Mouse (Mus musculus): Measurements from ENCODE around the gene Cux2. TPM values are rescaled to one million over a fixed set of nuclear protein-coding genes. Genes with fewer than 3 reads are reported as not detected.

Gene Cux2
- polyA plus RNA-seq, 1 experiment from 2014 or later, result 4.8 TPM

DNA sequence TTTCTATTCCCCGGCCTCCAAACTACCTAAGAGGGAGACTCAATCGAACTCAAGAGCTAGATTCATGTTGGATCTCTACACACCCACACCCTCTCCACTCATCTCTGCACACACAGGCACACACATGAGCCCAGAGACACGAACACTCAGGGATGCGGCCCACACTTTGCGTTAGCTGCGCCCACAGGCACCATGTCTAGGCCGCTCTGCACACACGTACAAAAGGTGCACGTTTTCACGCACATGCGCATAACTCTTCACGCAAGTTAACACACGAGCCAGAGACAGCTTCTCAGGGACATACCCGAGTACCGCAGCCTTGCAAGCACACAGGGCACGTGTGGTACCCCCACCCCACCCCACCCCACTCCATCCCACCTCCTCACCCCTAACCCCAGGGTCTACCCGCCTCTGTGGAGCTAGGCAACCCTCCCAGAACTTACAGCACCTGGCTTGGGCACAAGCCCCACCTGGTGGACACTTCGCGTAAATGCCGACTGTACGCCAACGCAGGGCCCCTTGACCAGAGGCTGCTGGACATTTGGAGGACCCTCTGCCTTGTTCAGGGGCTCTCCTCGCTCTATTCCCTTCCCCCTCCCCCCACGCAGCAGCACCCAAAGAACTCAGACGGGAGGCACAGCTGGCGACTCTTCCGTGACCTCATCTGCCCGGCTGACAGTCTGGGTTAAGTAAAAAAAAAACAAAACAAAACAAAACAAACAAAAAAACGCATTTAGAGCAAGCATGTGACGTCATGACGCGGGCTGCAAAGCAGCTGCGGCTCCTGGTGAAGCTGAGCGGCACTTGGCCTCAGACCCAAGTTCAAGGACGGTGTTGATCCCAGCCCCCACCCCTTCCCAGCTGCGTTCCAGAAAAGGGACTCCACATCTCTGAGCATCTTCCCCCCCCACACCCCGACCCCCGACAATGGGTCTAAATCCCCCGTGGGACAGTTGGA lies 9.4 kb upstream of the Cux2 start:
- Histone ChIP-seq H3K27me3 (replicated peaks) (peaks cover 2% of the 10 kb centered on the region), H3K36me3 (no peaks in the 10 kb centered on the region), H3K4me3 (peak overlapping the region; percentile 43), H3K27ac (replicated peaks) (no peak overlapping the region), H3K9ac (peak overlapping the region; percentile 78), H3K4me1 (peaks cover 53% of the 10 kb centered on the region), H3K9me3 (peaks cover 5% of the 10 kb centered on the region), H3K4me2 (peak overlapping the region; percentile 69)
- no peak for ATAC-seq (ENCODE audit: extremely low read depth, insufficient number of reproducible peaks, low FRiP score, low TSS enrichment)
- 22% methylated on average over 39 of the region's 39 CpGs for WGBS

DNA sequence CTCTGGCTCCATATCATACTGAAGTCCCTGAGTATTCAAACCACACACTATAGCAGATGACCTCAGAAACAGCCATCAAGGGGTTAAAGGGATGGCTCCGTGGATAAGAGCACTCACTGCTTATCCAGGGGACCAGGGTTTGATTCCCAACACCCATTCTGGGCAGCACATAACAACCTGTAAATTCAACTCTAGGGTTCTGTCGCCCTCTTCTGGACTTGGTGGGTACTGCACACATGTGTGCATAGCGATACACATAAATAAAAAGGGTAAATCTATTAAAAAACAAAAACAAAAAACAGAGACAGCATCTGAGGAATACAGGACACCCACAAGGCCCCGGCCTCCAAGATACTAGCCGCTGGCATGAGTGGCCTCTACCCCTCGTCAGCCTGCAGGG lies 7.7 kb upstream of the Cux2 start:
- no peak overlapping the region for H3K4me3 ChIP-seq
- no peak overlapping the region for H3K4me2 ChIP-seq
- no peak for ATAC-seq (ENCODE audit: extremely low read depth, insufficient number of reproducible peaks, low FRiP score, low TSS enrichment)
- peaks cover 20% of the 10 kb centered on the region for H3K27me3 ChIP-seq (replicated peaks)
- H3K9ac ChIP-seq, result no peak overlapping the region
- no peak overlapping the region for H3K27ac ChIP-seq (replicated peaks)
- WGBS, result 66% methylated on average over 6 of the region's 6 CpGs
- H3K36me3 ChIP-seq, result no peaks in the 10 kb centered on the region
- H3K9me3 ChIP-seq, result peaks cover 5% of the 10 kb centered on the region
- H3K4me1 ChIP-seq, result peaks cover 43% of the 10 kb centered on the region

DNA sequence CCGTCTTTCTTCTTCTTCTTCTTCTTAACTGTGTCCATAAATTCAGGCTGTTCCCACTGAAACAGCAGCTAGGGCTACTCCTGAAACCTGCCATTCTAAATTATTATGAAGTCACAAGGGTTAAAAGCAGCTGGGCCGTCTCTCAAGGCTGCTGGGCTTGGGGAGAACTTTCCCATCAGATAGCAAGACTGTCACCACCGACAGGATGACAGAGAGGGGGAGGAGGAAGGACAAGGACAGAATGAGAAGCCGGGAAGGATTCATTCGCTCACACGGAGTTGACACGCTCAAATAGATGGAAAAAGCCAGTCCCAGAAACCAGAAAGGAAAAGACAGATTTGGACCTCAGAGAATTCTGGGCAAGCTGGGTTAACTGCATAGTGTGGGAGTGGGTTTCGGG lies 6.7 kb upstream of the Cux2 start:
- Histone ChIP-seq H3K27ac (replicated peaks) (no peak overlapping the region), H3K9me3 (peaks cover 5% of the 10 kb centered on the region), H3K27me3 (replicated peaks) (peaks cover 28% of the 10 kb centered on the region), H3K4me3 (no peak overlapping the region), H3K9ac (no peak overlapping the region), H3K4me1 (peaks cover 33% of the 10 kb centered on the region), H3K4me2 (no peak overlapping the region), H3K36me3 (no peaks in the 10 kb centered on the region)
- no peak for ATAC-seq (ENCODE audit: extremely low read depth, insufficient number of reproducible peaks, low FRiP score, low TSS enrichment)
- 44% methylated on average over 8 of the region's 8 CpGs for WGBS

DNA sequence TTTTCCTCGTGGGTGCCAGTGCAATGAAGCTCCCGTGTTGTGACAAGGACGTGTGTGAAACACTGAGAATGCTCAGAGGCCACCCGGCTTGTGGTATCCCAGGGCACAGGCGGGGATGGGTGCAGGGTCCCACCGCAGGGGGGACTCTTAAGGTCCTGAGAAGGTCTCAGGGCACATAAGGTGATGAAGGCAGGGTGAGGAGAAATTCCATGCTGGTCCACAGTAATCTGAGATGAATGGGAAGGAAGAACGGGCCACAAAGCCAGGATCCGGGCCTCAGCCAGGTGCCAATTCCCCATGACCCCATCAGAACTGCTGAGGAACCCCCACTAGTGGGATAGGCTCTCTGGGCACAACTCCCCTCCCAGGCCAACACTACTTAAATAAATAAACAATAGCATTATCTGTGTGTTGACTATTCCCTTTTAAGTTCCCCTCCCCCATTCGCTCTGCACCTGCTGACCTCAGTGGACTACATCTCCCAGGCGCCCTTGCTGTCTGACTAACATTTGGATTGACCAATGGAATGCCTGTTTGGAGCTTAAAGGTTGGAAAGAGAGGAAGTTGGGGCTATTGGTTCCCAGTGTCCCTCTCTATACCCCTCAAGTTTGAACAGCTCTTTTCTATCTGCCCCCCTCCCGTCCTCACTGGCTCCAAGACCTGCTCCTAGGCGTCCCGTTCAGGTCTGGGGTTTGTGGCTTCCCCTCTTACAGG lies 4.4 kb upstream of the Cux2 start:
- ATAC-seq (ENCODE audit: extremely low read depth, insufficient number of reproducible peaks, low FRiP score, low TSS enrichment), result no peak
- WGBS, result 37% methylated on average over 13 of the region's 13 CpGs
- Histone ChIP-seq H3K9me3 (peaks cover 5% of the 10 kb centered on the region), H3K27me3 (replicated peaks) (peaks cover 42% of the 10 kb centered on the region), H3K4me3 (peak overlapping the region; percentile 33), H3K27ac (replicated peaks) (no peak overlapping the region), H3K36me3 (no peaks in the 10 kb centered on the region), H3K9ac (peak overlapping the region; percentile 48; the same call in 1 of the 2 replicates), H3K4me1 (peaks cover 21% of the 10 kb centered on the region), H3K4me2 (peak overlapping the region; percentile 60)

DNA sequence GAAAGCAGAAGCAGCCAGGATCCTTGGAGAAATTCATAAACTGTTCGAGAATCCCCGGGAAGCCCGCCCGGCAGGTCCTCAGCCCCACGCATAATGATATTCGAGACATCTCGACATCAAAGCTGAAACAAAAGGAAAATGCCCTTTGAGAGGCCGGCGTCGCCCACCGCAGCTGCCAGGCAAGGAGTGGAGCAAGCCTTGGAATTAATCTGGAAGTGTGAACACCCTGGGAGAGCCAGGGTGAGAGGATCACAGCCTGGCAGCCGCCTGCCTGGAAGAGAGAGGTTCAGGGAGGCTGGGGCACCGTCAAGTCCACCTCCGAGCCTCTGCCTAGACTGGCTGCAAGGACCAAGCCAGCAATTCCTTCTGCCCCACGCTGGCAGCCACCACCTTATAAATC lies 3.7 kb upstream of the Cux2 start:
- Histone ChIP-seq H3K27ac (replicated peaks) (no peak overlapping the region), H3K4me3 (no peak overlapping the region), H3K4me2 (no peak overlapping the region), H3K4me1 (peaks cover 28% of the 10 kb centered on the region), H3K27me3 (replicated peaks) (peaks cover 49% of the 10 kb centered on the region), H3K36me3 (no peaks in the 10 kb centered on the region), H3K9ac (peak overlapping the region; percentile 17; the same call in 1 of the 2 replicates), H3K9me3 (peaks cover 5% of the 10 kb centered on the region)
- ATAC-seq (ENCODE audit: extremely low read depth, insufficient number of reproducible peaks, low FRiP score, low TSS enrichment), result no peak
- 31% methylated on average over 15 of the region's 15 CpGs for WGBS

DNA sequence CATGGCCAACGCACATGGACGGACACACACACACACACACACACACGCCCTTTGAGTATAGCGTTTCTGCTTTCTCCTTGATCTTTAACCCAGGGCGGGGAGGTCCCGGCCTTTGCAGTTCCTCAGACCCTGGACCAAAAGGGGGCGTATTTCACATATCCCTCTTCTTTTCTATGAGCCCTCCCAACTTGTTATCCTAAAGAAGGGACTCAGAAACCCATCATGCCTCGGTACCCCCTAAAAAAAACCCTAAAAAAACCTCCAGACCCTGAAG lies 867 bp upstream of the Cux2 start:
- 5% methylated on average over 8 of the region's 8 CpGs for WGBS
- Histone ChIP-seq H3K4me3 (peak overlapping the region; percentile 87), H3K27ac (replicated peaks) (no peak overlapping the region), H3K27me3 (replicated peaks) (peaks cover 77% of the 10 kb centered on the region), H3K36me3 (no peaks in the 10 kb centered on the region), H3K4me1 (peaks cover 45% of the 10 kb centered on the region), H3K4me2 (peak overlapping the region; percentile 90), H3K9me3 (no peaks in the 10 kb centered on the region), H3K9ac (peak overlapping the region; percentile 91)
- ATAC-seq (ENCODE audit: extremely low read depth, insufficient number of reproducible peaks, low FRiP score, low TSS enrichment), result no peak

DNA sequence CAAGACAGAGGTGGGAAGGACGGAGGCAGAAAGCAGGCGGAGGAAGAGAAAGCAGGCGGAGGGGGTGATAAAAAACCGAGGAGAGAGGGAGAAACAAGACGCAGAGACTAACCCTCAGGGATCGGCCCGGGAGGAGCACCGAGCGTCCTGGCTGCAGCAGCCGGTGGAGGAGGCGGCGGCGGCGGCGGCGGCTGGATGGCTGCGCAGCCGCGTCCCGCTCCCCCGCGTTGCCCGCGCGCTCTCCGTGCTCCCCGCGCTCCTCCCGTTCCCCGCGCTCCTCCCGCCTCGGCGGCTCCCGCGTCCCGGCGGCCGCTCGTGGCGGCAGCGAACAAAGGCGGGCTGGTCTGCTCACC lies 262 bp downstream of the Cux2 start:
- ATAC-seq (ENCODE audit: extremely low read depth, insufficient number of reproducible peaks, low FRiP score, low TSS enrichment), result no peak
- Histone ChIP-seq H3K27me3 (replicated peaks) (peaks cover 81% of the 10 kb centered on the region), H3K4me2 (peak overlapping the region; percentile 90), H3K4me3 (peak overlapping the region; percentile 87), H3K27ac (replicated peaks) (peak overlapping the region; percentile 58; the same call in 1 of the 2 replicates), H3K9ac (peak overlapping the region; percentile 91), H3K36me3 (no peaks in the 10 kb centered on the region), H3K4me1 (peaks cover 42% of the 10 kb centered on the region), H3K9me3 (no peaks in the 10 kb centered on the region)
- WGBS, result 0% methylated on average over 11 of the region's 43 CpGs

DNA sequence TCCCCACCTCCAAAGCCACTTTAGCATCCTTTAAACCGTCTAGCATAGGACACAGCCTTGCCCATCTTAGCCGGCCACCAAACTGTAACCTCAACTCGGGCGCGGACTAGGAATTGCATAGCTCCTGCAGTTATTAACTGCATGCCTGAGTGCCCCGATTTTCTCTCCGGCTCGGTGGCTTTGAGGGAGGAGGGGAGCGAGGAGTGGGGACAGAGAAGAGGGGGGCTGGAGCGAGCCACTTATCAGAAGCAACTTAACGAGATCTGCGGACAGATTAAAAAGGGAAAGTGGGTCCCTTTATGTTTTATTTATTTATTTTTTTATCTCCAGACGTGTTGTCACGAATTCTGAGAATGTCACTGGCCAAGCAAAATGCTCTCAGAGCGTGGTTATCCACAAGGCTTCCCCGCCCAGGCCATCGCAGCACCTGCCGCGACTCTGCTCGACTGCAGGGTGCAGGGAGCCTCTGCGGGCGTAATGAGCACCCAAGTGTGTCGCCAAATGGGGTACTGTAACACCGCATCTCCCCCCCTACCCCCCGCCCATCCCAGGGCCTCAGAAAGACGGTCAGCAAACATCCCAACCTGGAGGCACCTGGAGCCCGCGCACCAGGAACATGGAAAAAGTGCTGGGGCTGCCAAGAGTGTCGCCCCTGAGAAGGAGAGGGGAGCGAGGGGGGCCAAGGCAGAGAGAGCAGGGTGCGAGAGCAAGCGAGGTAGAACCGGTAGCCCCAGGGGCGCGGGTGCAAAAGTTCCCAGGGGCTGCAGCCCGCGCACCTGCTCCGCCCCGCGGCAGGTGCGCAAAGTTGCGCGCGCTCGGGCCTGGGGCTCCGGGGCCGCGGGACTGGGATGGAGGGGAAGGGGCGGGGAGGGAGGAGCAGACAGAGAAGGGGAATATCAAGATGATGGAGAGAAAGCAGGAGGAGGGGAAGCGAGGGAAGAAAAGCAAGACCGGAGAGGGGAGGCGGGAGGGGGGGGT lies 927 bp downstream of the Cux2 start:
- Histone ChIP-seq H3K9me3 (no peaks in the 10 kb centered on the region), H3K9ac (peak overlapping the region; percentile 91), H3K4me2 (peak overlapping the region; percentile 90), H3K4me1 (peaks cover 37% of the 10 kb centered on the region), H3K4me3 (peak overlapping the region; percentile 87), H3K36me3 (no peaks in the 10 kb centered on the region), H3K27ac (replicated peaks) (no peak overlapping the region), H3K27me3 (replicated peaks) (peaks cover 78% of the 10 kb centered on the region)
- WGBS, result 1% methylated on average over 52 of the region's 52 CpGs
- ATAC-seq (ENCODE audit: extremely low read depth, insufficient number of reproducible peaks, low FRiP score, low TSS enrichment), result no peak

DNA sequence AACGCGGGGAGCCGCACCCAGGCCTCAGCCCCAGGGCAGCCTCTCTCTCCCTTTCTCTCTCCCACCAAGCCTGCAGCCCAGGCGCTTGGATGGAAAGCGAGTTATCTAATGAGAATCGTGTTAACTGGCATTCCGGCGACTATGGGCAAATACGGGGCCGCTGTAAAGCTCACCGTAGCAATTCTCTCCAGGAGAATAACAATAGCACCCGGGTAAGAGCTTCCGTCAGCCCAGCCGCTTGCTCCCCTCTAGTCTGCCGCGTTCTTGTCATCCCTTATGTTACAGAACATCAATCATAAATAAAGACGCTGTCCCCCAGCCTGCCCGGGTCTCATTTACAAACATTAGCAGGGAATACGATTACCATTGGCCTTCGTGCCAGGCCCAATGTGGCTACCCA lies 1.6 kb downstream of the Cux2 start:
- 6% methylated on average over 20 of the region's 20 CpGs for WGBS
- H3K36me3 ChIP-seq, result no peaks in the 10 kb centered on the region
- H3K4me3 ChIP-seq, result peak overlapping the region; percentile 87
- ATAC-seq (ENCODE audit: extremely low read depth, insufficient number of reproducible peaks, low FRiP score, low TSS enrichment), result no peak
- H3K9me3 ChIP-seq, result no peaks in the 10 kb centered on the region
- peaks cover 38% of the 10 kb centered on the region for H3K4me1 ChIP-seq
- H3K27ac ChIP-seq (replicated peaks), result no peak overlapping the region
- H3K9ac ChIP-seq, result peak overlapping the region; percentile 91
- peak overlapping the region; percentile 90 for H3K4me2 ChIP-seq
- peaks cover 72% of the 10 kb centered on the region for H3K27me3 ChIP-seq (replicated peaks)

DNA sequence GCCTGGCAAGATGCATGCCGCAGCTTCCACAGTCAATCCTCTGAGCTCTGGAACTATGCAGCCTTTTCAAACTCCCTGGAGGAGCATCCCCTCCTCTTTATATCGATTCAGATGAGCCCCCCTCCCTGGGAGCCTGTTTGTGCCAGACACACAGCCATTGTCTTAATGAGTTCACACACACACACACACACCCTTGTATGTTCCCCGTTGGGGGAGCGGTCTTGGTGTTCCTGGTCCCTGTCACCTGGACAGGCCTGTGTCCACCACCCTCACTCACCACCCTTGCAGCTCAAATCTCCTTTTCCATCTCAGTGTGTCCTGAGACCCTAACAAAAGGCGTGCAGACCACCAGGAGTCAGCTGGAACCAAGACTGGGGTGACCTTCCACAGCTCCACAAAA lies 2.1 kb downstream of the Cux2 start:
- peak overlapping the region; percentile 91 for H3K9ac ChIP-seq
- H3K4me3 ChIP-seq, result peak overlapping the region; percentile 87
- 55% methylated on average over 5 of the region's 5 CpGs for WGBS
- peak overlapping the region; percentile 90 for H3K4me2 ChIP-seq
- H3K9me3 ChIP-seq, result no peaks in the 10 kb centered on the region
- no peak overlapping the region for H3K27ac ChIP-seq (replicated peaks)
- ATAC-seq (ENCODE audit: extremely low read depth, insufficient number of reproducible peaks, low FRiP score, low TSS enrichment), result no peak
- H3K27me3 ChIP-seq (replicated peaks), result peaks cover 67% of the 10 kb centered on the region
- no peaks in the 10 kb centered on the region for H3K36me3 ChIP-seq
- peaks cover 43% of the 10 kb centered on the region for H3K4me1 ChIP-seq

DNA sequence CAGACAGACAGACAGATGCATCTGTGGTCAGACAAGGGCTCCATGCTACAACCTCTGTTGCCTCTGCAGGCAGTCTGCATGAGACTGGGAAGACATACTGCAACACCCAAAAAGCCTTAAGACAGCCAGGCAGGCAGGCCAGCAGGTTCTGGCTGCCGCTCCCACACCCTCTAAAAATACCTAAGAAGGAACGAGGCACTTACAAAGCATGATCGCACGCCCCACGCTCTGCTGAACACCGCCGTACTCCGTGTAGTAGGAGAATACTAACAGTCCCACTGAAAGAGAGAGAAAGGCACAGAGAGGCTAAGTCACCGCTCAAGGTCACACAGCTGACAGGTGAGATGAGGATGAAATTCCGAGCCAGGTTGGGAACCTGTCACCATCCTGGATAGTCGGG lies 6.3 kb downstream of the Cux2 start:
- H3K9me3 ChIP-seq, result no peaks in the 10 kb centered on the region

More for the DNA sequence above, 6.3 kb downstream of the Cux2 start:
- 0 out of 2 replicates have a peak overlapping the region, but pooled peaks have one; percentile 10 for H3K9ac ChIP-seq
- H3K4me3 ChIP-seq, result no peak overlapping the region
- peaks cover 30% of the 10 kb centered on the region for H3K4me1 ChIP-seq
- H3K27me3 ChIP-seq (replicated peaks), result peaks cover 36% of the 10 kb centered on the region
- H3K4me2 ChIP-seq, result no peak overlapping the region
- H3K36me3 ChIP-seq, result no peaks in the 10 kb centered on the region
- WGBS, result 65% methylated on average over 11 of the region's 11 CpGs
- H3K27ac ChIP-seq (replicated peaks), result no peak overlapping the region
- ATAC-seq (ENCODE audit: extremely low read depth, insufficient number of reproducible peaks, low FRiP score, low TSS enrichment), result no peak

All from heart, embryonic 13.5 days (tissue).